29 mouse cellular contexts compared by ENCODE assay signal in the genomic region with DNA sequence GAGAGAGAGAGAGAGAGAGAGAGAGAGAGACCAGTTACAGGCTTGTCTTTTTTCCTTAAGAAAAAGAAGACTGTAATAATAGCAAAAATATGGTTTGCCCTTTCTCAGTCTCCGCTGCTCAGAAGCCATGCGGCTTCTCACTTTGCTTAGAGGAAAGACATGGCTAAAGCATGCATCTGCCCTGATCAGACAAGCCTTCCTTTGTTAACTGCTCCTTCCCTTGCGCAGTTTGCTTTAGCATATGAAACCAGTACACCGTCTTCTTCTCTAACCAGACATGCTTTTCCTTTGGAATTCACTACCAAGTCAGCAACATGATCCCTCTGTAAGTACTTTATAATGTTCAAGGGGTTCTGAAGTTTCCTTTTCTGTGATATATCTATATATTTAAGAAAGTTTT.
A peak's percentile ranks its signal among the peaks of the same experiment; 100 is the strongest.
DNase-seq lines count a peak whose midpoint lies in the region; ATAC-seq lines count a peak whose summit lies in the region.
"Had no signal": no experiment of that assay in that cellular context is flagged by ENCODE, and none has a peak within 500 bp of the region (broad histone marks: within the 10 kb centered on the region; RNA-seq: fewer than 3 reads in every experiment).

No protein-coding gene starts in this region.

- 0 out of 2 replicates have a peak, but pooled peaks have one; percentile 27 for ATAC-seq in forebrain, embryonic 13.5 days
- ATAC-seq in forebrain, embryonic 11.5 days (replicated peaks; ENCODE audit: low FRiP score) = no peak
- ATAC-seq in midbrain, embryonic 14.5 days (ENCODE audit: low FRiP score, low TSS enrichment) = no peak
- no peak for ATAC-seq in midbrain, embryonic 13.5 days
- no peak; the same call in 1 of the 2 replicates for ATAC-seq in embryonic facial prominence, embryonic 11.5 days (replicated peaks; ENCODE audit: insufficient number of reproducible peaks, low FRiP score, low TSS enrichment, low read depth)
- no peak for ATAC-seq in liver, embryonic 12.5 days
- ATAC-seq: forebrain, embryonic 16.5 days; liver, postnatal 0 days; lung, postnatal 0 days; midbrain, embryonic 15.5 days had no signal

- no peak for DNase-seq in forebrain, embryonic 11.5 days (ENCODE audit: low spot score)
- peak; percentile 29 for DNase-seq in midbrain, embryonic 14.5 days
- peak; percentile 43 for DNase-seq in embryonic facial prominence, embryonic 11.5 days (ENCODE audit: low spot score)
- no peak for DNase-seq in adrenal gland, adult 18-20 months (ENCODE audit: low spot score in 2 of 2)
- DNase-seq: adrenal gland, postnatal 14 days; cerebellum, adult 11-12 months; cerebellum, adult 9-11 months; gastrocnemius, postnatal 10 days; heart, postnatal 10 days; kidney, adult 18-20 months; kidney, postnatal 36 days; liver, postnatal 0 days; lung, postnatal 4 days; thymus, adult 2 months; thymus, postnatal 36 days had no signal

- 71% methylated on average over 4 of the region's 4 CpGs for WGBS in forebrain, embryonic 13.5 days
- 81% methylated on average over 4 of the region's 4 CpGs for WGBS in forebrain, embryonic 11.5 days
- 67% methylated on average over 4 of the region's 4 CpGs for WGBS in midbrain, embryonic 14.5 days
- 70% methylated on average over 4 of the region's 4 CpGs for WGBS in midbrain, embryonic 13.5 days
- 39% methylated on average over 4 of the region's 4 CpGs for WGBS in embryonic facial prominence, embryonic 11.5 days
- WGBS in liver, embryonic 12.5 days (ENCODE audit: insufficient replicate concordance) = 70% methylated on average over 4 of the region's 4 CpGs

- peaks cover 13% of the 10 kb centered on the region; the same call in 1 of the 2 replicates for H3K4me1 ChIP-seq in forebrain, embryonic 13.5 days
- H3K4me1 ChIP-seq in forebrain, embryonic 11.5 days (replicated peaks; ENCODE audit: control insufficient read depth, insufficient read depth, low read length) = no peaks in the 10 kb centered on the region
- H3K4me1 ChIP-seq in midbrain, embryonic 14.5 days (ENCODE audit: control insufficient read depth, insufficient read depth, low read length) = no peaks in the 10 kb centered on the region
- 0 out of 2 replicates have a peak, but pooled peaks cover 4% of the 10 kb centered on the region for H3K4me1 ChIP-seq in midbrain, embryonic 13.5 days (replicated peaks)
- H3K4me1 ChIP-seq in embryonic facial prominence, embryonic 11.5 days (ENCODE audit: control insufficient read depth, insufficient read depth, low read length) = no peaks in the 10 kb centered on the region
- no peaks in the 10 kb centered on the region for H3K4me1 ChIP-seq in liver, embryonic 12.5 days
- H3K4me1 ChIP-seq: heart, embryonic 13.5 days; hindbrain, embryonic 15.5 days; megakaryocyte, embryonic 14.5 days; midbrain, embryonic 15.5 days; neural tube, embryonic 12.5 days had no signal

- no peaks in the 10 kb centered on the region for H3K27me3 ChIP-seq in forebrain, embryonic 13.5 days
- H3K27me3 ChIP-seq in forebrain, embryonic 11.5 days (ENCODE audit: control insufficient read depth, insufficient read depth, low read length) = no peaks in the 10 kb centered on the region
- no peaks in the 10 kb centered on the region for H3K27me3 ChIP-seq in midbrain, embryonic 14.5 days (ENCODE audit: control insufficient read depth, insufficient read depth, low read length)
- H3K27me3 ChIP-seq in midbrain, embryonic 13.5 days = no peaks in the 10 kb centered on the region
- no peaks in the 10 kb centered on the region for H3K27me3 ChIP-seq in embryonic facial prominence, embryonic 11.5 days (ENCODE audit: control insufficient read depth, insufficient read depth, low read length)
- no peaks in the 10 kb centered on the region for H3K27me3 ChIP-seq in liver, embryonic 12.5 days (replicated peaks)
- H3K27me3 ChIP-seq: heart, embryonic 13.5 days; hindbrain, embryonic 15.5 days; limb, embryonic 12.5 days; megakaryocyte, embryonic 14.5 days; midbrain, embryonic 15.5 days; neural tube, embryonic 12.5 days had no signal

- no peaks in the 10 kb centered on the region for H3K9me3 ChIP-seq in forebrain, embryonic 13.5 days (replicated peaks)
- H3K9me3 ChIP-seq in forebrain, embryonic 11.5 days (ENCODE audit: control insufficient read depth, low read length) = no peaks in the 10 kb centered on the region
- H3K9me3 ChIP-seq in midbrain, embryonic 14.5 days (ENCODE audit: control insufficient read depth, low read length) = no peaks in the 10 kb centered on the region
- no peaks in the 10 kb centered on the region for H3K9me3 ChIP-seq in midbrain, embryonic 13.5 days
- H3K9me3 ChIP-seq in embryonic facial prominence, embryonic 11.5 days (replicated peaks; ENCODE audit: control insufficient read depth, low read length) = no peaks in the 10 kb centered on the region
- no peaks in the 10 kb centered on the region for H3K9me3 ChIP-seq in liver, embryonic 12.5 days (replicated peaks)
- H3K9me3 ChIP-seq: G1E; heart, embryonic 13.5 days; hindbrain, embryonic 15.5 days; limb, embryonic 12.5 days; megakaryocyte, embryonic 14.5 days; midbrain, embryonic 15.5 days; neural tube, embryonic 12.5 days had no signal

- no peak overlapping the region for H3K4me2 ChIP-seq in forebrain, embryonic 13.5 days
- H3K4me2 ChIP-seq in forebrain, embryonic 11.5 days (ENCODE audit: low read depth, low read length, severe bottlenecking) = no peak overlapping the region
- no peak overlapping the region for H3K4me2 ChIP-seq in midbrain, embryonic 14.5 days (ENCODE audit: low read length)
- H3K4me2 ChIP-seq in midbrain, embryonic 13.5 days (replicated peaks) = no peak overlapping the region
- no peak overlapping the region for H3K4me2 ChIP-seq in embryonic facial prominence, embryonic 11.5 days (ENCODE audit: low read depth, low read length)
- no peak overlapping the region for H3K4me2 ChIP-seq in liver, embryonic 12.5 days
- H3K4me2 ChIP-seq: heart, embryonic 13.5 days; hindbrain, embryonic 15.5 days; limb, embryonic 12.5 days; liver, embryonic 11.5 days; midbrain, embryonic 15.5 days; neural tube, embryonic 12.5 days had no signal

- H3K4me3 ChIP-seq in forebrain, embryonic 13.5 days = no peak overlapping the region
- no peak overlapping the region for H3K4me3 ChIP-seq in forebrain, embryonic 11.5 days (ENCODE audit: low read depth, low read length)
- H3K4me3 ChIP-seq in midbrain, embryonic 14.5 days (replicated peaks; ENCODE audit: low read depth, low read length) = no peak overlapping the region
- H3K4me3 ChIP-seq in midbrain, embryonic 13.5 days (replicated peaks) = no peak overlapping the region
- H3K4me3 ChIP-seq in embryonic facial prominence, embryonic 11.5 days (ENCODE audit: low read depth, low read length) = no peak overlapping the region
- H3K4me3 ChIP-seq in liver, embryonic 12.5 days = no peak overlapping the region
- H3K4me3 ChIP-seq: heart, embryonic 13.5 days; hindbrain, embryonic 15.5 days; limb, embryonic 12.5 days; megakaryocyte, embryonic 14.5 days; midbrain, embryonic 15.5 days; myocyte; neural tube, embryonic 12.5 days had no signal

- no peak overlapping the region for H3K27ac ChIP-seq in forebrain, embryonic 13.5 days
- H3K27ac ChIP-seq in forebrain, embryonic 11.5 days (ENCODE audit: low read depth, low read length) = no peak overlapping the region
- H3K27ac ChIP-seq in midbrain, embryonic 14.5 days (replicated peaks; ENCODE audit: low read depth, low read length) = no peak overlapping the region
- no peak overlapping the region for H3K27ac ChIP-seq in midbrain, embryonic 13.5 days
- no peak overlapping the region for H3K27ac ChIP-seq in embryonic facial prominence, embryonic 11.5 days (replicated peaks; ENCODE audit: low read depth, low read length)
- no peak overlapping the region for H3K27ac ChIP-seq in liver, embryonic 12.5 days
- H3K27ac ChIP-seq: heart, embryonic 13.5 days; hindbrain, embryonic 15.5 days; limb, embryonic 12.5 days; midbrain, embryonic 15.5 days; neural tube, embryonic 12.5 days had no signal

- no peak overlapping the region for H3K9ac ChIP-seq in forebrain, embryonic 13.5 days
- H3K9ac ChIP-seq in forebrain, embryonic 11.5 days (ENCODE audit: low read length) = no peak overlapping the region
- H3K9ac ChIP-seq in midbrain, embryonic 14.5 days (replicated peaks; ENCODE audit: low read length) = no peak overlapping the region
- no peak overlapping the region for H3K9ac ChIP-seq in midbrain, embryonic 13.5 days (replicated peaks)
- H3K9ac ChIP-seq in embryonic facial prominence, embryonic 11.5 days (replicated peaks; ENCODE audit: low read length) = no peak overlapping the region
- H3K9ac ChIP-seq in liver, embryonic 12.5 days = no peak overlapping the region
- H3K9ac ChIP-seq: heart, embryonic 13.5 days; hindbrain, embryonic 15.5 days; limb, embryonic 12.5 days; liver, postnatal 0 days; midbrain, embryonic 15.5 days; neural tube, embryonic 12.5 days had no signal

- no peaks in the 10 kb centered on the region for H3K36me3 ChIP-seq in forebrain, embryonic 13.5 days (ENCODE audit: poor library complexity, severe bottlenecking)
- no peaks in the 10 kb centered on the region for H3K36me3 ChIP-seq in forebrain, embryonic 11.5 days (ENCODE audit: control insufficient read depth, insufficient read depth, low read length)
- H3K36me3 ChIP-seq in midbrain, embryonic 14.5 days (ENCODE audit: control insufficient read depth, insufficient read depth, low read length) = no peaks in the 10 kb centered on the region
- H3K36me3 ChIP-seq in midbrain, embryonic 13.5 days = no peaks in the 10 kb centered on the region
- no peaks in the 10 kb centered on the region for H3K36me3 ChIP-seq in embryonic facial prominence, embryonic 11.5 days (replicated peaks; ENCODE audit: control insufficient read depth, insufficient read depth, low read depth, low read length)
- no peaks in the 10 kb centered on the region for H3K36me3 ChIP-seq in liver, embryonic 12.5 days
- H3K36me3 ChIP-seq: G1E; heart, embryonic 13.5 days; hindbrain, embryonic 15.5 days; limb, embryonic 12.5 days; midbrain, embryonic 15.5 days; neural tube, embryonic 12.5 days had no signal

Comparison
In these comparisons a context has a peak if more than half of its experiments do, and no peak if none do; other contexts are left out.
1. DNase-seq: peak in midbrain, embryonic 14.5 days (single experiment) and embryonic facial prominence, embryonic 11.5 days (single experiment); none in forebrain, embryonic 11.5 days (single experiment) and adrenal gland, adult 18-20 months (0 of 2).